Mouse (Mus musculus) lung, postnatal 14 days (tissue): ENCODE data around the gene Zhx3.
A peak's percentile ranks its signal among the peaks of the same experiment; 100 is the strongest.

Experiments
- DNase-seq: peaks from one replicate; pipeline ENCODE4 v3.0.0; 2021

Zhx3 gene

GRCm38 (mm10) chr2:160725877-160726864 lies 146.6 kb downstream of the Zhx3 start:
- peak; percentile 1 for DNase-seq

DNA sequence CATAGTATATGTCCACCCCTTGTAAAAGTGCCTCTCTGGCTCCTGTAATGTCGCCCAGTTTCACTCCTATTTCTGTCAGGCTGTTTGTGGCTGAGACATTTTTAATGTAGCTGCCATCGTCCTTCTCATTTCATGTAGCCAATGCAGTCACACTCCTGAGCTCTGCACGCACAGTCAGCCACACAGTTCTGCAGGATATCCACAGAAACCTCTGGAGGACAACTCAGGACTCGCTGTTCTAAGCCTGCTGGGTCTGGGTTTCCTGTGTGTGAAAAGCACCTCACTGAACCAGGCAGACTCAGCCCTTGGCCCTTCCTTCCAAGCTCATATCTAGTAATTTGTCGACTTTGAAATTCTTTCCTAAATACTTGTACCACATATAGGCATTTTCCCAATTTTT lies 148.3 kb downstream of the Zhx3 start:
- no peak for DNase-seq

DNA sequence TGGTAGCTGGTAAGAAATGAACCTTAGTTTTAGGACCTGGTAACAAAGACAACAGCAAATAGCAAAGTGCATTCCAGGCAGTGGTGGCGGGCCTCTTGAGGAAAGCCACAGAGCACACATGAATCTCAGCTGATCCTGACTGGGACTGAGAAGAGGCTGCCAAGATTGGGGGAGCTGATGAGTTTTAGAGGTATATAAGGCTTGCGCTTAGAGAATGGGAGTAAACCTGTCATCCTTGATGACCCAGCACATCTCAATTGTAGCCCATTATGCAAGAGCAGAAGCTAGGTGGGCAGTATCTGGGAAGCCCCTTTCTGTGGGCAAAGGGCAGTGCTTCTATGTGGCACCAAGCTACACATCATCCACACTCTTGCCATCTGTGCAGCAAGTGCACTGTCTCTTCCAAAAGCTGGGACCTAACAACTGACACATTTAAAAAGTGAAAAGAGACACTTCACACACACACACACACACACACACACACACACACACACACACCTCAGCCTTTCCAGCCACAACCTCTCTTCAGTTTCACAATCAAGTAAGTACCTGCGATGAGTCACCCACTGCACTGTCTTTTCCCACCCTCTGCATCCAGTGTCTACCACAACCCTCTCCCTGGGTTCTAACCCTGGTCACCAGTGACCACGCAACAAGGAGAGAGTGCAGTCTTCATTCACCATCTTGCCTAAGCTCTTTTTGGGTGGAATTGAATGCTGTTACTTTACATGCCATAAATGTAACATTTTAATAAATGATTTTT lies 149.0 kb downstream of the Zhx3 start:
- DNase-seq: no peak

DNA sequence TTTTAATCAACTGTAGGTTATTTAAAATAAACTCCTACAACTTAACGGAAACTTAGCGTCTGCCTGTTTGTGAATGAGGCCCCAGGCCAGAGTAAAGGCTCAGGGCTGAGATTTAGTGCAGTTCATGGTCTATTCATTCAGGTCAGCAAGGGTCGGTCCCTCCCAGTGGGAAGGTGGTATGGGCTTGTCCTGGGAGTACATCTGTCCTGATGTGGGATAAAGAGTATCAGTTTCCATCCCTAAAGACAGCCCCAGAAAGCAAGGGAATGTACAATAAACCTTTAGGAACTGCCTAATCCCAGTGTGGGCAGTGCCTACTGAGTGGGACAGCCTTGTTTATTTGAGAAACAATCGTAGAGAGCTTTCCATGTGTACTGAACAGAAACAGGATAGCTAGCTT lies 150.1 kb downstream of the Zhx3 start:
- DNase-seq: no peak

- peak; percentile 82 for DNase-seq
These were observed 154.0 kb downstream of the Zhx3 start for GRCm38 (mm10) chr2:160718811-160719210.

DNA sequence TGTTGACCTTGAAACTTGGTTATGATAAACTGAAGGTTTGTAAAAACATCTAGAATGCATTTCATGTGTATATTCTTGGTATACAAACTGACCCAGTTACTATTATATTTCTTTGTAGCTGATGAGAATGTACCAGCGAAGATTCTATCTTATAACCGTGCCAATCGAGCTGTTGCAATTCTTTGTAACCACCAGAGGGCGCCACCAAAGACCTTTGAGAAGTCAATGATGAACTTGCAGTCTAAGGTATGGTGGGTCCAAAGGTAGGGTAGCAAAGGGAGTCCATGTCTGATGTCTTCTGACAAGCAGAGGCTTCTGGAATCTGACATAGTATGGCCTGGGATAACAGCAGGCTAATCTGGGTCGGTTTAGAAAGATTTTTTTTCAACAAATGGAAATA lies 155.5 kb downstream of the Zhx3 start:
- DNase-seq: peak; percentile 67

- DNase-seq: no peak
These were observed 157.3 kb downstream of the Zhx3 start for GRCm38 (mm10) chr2:160715463-160716030.

DNA sequence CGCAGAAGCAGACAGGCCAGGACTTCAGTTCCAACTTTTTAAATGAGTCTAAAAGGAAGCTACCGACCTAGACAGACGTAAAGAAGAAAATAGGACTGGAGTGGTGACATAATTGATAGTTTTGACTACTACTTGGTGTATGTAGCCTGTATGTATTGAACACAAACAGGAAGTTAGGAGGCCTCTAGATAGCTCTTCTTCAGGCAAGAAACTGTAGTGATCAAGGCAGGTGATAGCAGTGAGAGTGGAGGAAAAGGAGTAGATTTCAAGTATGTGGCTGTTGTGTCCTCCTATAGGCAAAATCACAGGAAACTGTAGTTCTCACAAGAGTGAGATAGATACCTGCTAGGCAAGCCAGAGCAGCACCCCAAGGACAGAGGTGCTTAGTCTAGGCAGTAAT lies 165.1 kb downstream of the Zhx3 start:
- no peak for DNase-seq

DNA sequence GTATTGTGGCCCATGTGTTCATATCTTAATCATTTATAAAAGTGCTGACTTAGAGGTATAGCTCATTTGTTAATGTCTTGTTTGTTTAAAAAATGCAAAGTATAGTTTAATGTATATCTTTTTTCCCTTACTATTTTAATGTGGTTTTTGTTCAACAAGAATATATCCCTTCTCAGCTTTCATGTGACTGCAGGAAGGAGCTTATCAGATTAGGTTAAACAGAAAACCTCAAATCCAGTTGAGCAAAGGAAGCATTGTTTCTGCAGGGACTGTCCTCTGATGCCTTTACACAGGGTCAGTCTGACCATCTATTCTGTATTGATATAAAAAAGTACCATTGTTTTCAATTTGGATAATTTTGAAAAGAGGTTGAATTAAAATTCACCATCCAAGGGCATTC lies 170.0 kb downstream of the Zhx3 start:
- DNase-seq: no peak

DNA sequence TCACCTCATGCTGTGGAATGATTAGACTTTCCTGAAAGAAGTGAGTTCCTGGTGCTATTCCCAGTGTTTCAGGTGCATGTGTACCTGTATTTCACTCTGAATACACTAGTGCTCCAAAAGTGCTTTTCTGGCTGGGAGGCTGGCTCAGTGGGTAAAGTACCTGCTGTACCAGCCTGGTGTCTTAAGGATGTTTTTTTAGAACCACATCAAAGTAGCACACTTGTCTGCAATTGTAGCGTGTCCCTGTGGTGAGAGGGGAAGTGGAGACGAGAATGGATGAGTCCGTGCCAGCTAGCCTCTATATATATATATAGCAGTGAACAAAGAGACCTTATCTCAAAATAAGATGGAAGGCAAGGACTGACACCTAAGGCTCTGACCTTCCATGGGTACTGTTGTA lies 171.2 kb downstream of the Zhx3 start:
- DNase-seq: no peak

DNA sequence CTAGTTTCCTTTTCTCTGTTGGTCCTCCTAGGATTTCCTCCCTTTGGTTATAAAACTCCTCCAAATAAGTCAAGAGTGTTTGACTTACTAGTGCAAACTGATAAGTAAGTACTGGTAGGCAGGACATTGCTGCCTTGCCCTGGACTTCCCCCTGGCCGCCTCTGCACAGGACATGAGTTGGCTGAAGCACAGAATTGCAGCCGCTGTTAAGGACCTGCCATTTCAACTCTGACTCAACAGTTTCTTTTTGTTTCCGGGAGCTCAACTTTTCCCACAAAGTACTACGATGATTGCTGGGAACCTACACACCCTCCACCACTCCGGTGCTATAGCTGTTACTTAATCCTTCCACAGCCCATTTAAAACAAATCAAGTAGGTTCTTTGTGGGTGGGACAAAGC lies 172.5 kb downstream of the Zhx3 start:
- DNase-seq: peak; percentile 63
